Mouse (Mus musculus) heart, adult 8-10 months (tissue): ENCODE results near the gene Sertad4. TPM values are rescaled to one million over a fixed set of nuclear protein-coding genes. Genes with fewer than 3 reads are reported as not detected.

Experiments used
- DNase-seq: peaks from one replicate; pipeline ENCODE4 v3.0.0; 2022; ENCODE audit warnings: low spot score
- total RNA-seq, 4 experiments: library from RNA; stranded (reverse); gene quantifications; 2 replicates each; pipeline ENCODE4 v1.2.4; 2022

The Sertad4 gene
- total RNA-seq: 1 to 10 TPM; 2.4 to 4.5 (median 3.1) TPM

GRCm38 (mm10) chr1:192855474-192856230, at the start of gene Sertad4:
Gene Sertad4, minus strand, starts transcription at chr1:192855756.
- DNase-seq: peak; percentile 57

GRCm38 (mm10) chr1:192901516-192901915, 46.0 kb upstream of the Sertad4 start:
- DNase-seq: no peak

- no peak for DNase-seq
These were observed 45.4 kb upstream of the Sertad4 start for GRCm38 (mm10) chr1:192900913-192901312.

GRCm38 (mm10) chr1:192898742-192899141, 43.2 kb upstream of the Sertad4 start:
- DNase-seq: no peak

- DNase-seq: peak; percentile 37
These were observed 41.7 kb upstream of the Sertad4 start for GRCm38 (mm10) chr1:192897218-192897617.

GRCm38 (mm10) chr1:192896076-192896475, 40.5 kb upstream of the Sertad4 start:
- DNase-seq: no peak

- DNase-seq: no peak
These were observed 35.2 kb upstream of the Sertad4 start for GRCm38 (mm10) chr1:192890716-192891115.

GRCm38 (mm10) chr1:192882617-192883295, 27.2 kb upstream of the Sertad4 start:
- no peak for DNase-seq

GRCm38 (mm10) chr1:192880130-192880529, 24.6 kb upstream of the Sertad4 start:
- no peak for DNase-seq

GRCm38 (mm10) chr1:192879086-192879580, 23.6 kb upstream of the Sertad4 start:
- no peak for DNase-seq

GRCm38 (mm10) chr1:192872841-192873240, 17.3 kb upstream of the Sertad4 start:
- no peak for DNase-seq

- no peak for DNase-seq
These were observed 14.2 kb upstream of the Sertad4 start for GRCm38 (mm10) chr1:192869761-192870160.

GRCm38 (mm10) chr1:192864440-192864839, 8.9 kb upstream of the Sertad4 start:
- DNase-seq: no peak

GRCm38 (mm10) chr1:192861305-192861960, 5.9 kb upstream of the Sertad4 start:
- DNase-seq: no peak

GRCm38 (mm10) chr1:192860273-192860672, 4.7 kb upstream of the Sertad4 start:
- no peak for DNase-seq

- no peak for DNase-seq
These were observed 2.0 kb upstream of the Sertad4 start for GRCm38 (mm10) chr1:192857582-192857981.

GRCm38 (mm10) chr1:192856931-192857330, 1.4 kb upstream of the Sertad4 start:
- no peak for DNase-seq

- DNase-seq: no peak
These were observed 855 bp upstream of the Sertad4 start for GRCm38 (mm10) chr1:192856411-192856810.

GRCm38 (mm10) chr1:192854819-192855271, 711 bp downstream of the Sertad4 start:
- DNase-seq: peak; percentile 52

- no peak for DNase-seq
These were observed 1.4 kb downstream of the Sertad4 start for GRCm38 (mm10) chr1:192853988-192854818.

- no peak for DNase-seq
These were observed 2.1 kb downstream of the Sertad4 start for GRCm38 (mm10) chr1:192853429-192853828.
